Mouse (Mus musculus): Measurements from ENCODE around the gene Spz1. TPM values are rescaled to one million over a fixed set of nuclear protein-coding genes. Genes with fewer than 3 reads are reported as not detected.

Gene Spz1
- total and polyA plus RNA-seq, 2 experiments from 2014 or later = not detected

- H3K4me3 ChIP-seq (ENCODE audit: low read depth, low read length) = no peak overlapping the region
- WGBS = 88% methylated on average over 2 of the region's 2 CpGs
Measured at GRCm38 (mm10) chr13:92532216-92532615, 43.8 kb downstream of the Spz1 start.

GRCm38 (mm10) chr13:92531237-92531636 lies 44.7 kb downstream of the Spz1 start:
- no peak for TF ChIP-seq CTCF (IDR thresholded peaks at IDR 0.05)
- H3K27me3 ChIP-seq (ENCODE audit: insufficient read depth, low read length) = no peaks in the 10 kb centered on the region
- no peaks in the 10 kb centered on the region for H3K4me1 ChIP-seq (ENCODE audit: insufficient read depth, low read length)

More at GRCm38 (mm10) chr13:92532216-92532615, 43.8 kb downstream of the Spz1 start:
- Histone ChIP-seq H3K4me2 (ENCODE audit: low read depth, low read length, poor library complexity, severe bottlenecking) (no peak overlapping the region), H3K4me1 (ENCODE audit: insufficient read depth, low read length) (no peaks in the 10 kb centered on the region), H3K9ac (replicated peaks; ENCODE audit: low read length, poor library complexity, severe bottlenecking) (no peak overlapping the region), H3K27ac (ENCODE audit: low read depth, low read length) (no peak overlapping the region), H3K27me3 (ENCODE audit: insufficient read depth, low read length) (no peaks in the 10 kb centered on the region), H3K36me3 (ENCODE audit: insufficient read depth, low read length) (no peaks in the 10 kb centered on the region), H3K9me3 (ENCODE audit: low read length) (no peaks in the 10 kb centered on the region)
- DNase-seq (ENCODE audit: low spot score) (no peak), ATAC-seq (ENCODE audit: low FRiP score) (no peak)
- no peak for TF ChIP-seq CTCF (IDR thresholded peaks at IDR 0.05)

GRCm38 (mm10) chr13:92530721-92531211 lies 45.2 kb downstream of the Spz1 start, which contains the start of gene Zfyve16:
TSS of gene Zfyve16 (minus strand) at chr13:92530868.
- TF ChIP-seq CTCF (IDR thresholded peaks at IDR 0.05) = no peak
- H3K27ac ChIP-seq (ENCODE audit: low read depth, low read length) = peak within 1 kb of the TSS; percentile 94
- peak; percentile 97 for DNase-seq (ENCODE audit: low spot score)

More at GRCm38 (mm10) chr13:92531237-92531636, 44.7 kb downstream of the Spz1 start:
- Histone ChIP-seq H3K4me2 (ENCODE audit: low read depth, low read length, poor library complexity, severe bottlenecking) (peak overlapping the region; percentile 66), H3K9ac (replicated peaks; ENCODE audit: low read length, poor library complexity, severe bottlenecking) (peak overlapping the region; percentile 86), H3K27ac (ENCODE audit: low read depth, low read length) (peak overlapping the region; percentile 94), H3K4me3 (ENCODE audit: low read depth, low read length) (peak overlapping the region; percentile 90), H3K36me3 (ENCODE audit: insufficient read depth, low read length) (no peaks in the 10 kb centered on the region), H3K9me3 (ENCODE audit: low read length) (no peaks in the 10 kb centered on the region)
- ATAC-seq (ENCODE audit: low FRiP score) (no peak), DNase-seq (ENCODE audit: low spot score) (no peak)
- WGBS = 4% methylated on average over 15 of the region's 15 CpGs

GRCm38 (mm10) chr13:92529828-92530720 lies 45.9 kb downstream of the Spz1 start:
- H3K4me3 ChIP-seq (ENCODE audit: low read depth, low read length) = peak overlapping the region; percentile 90
- H3K9me3 ChIP-seq (ENCODE audit: low read length) = no peaks in the 10 kb centered on the region
- H3K27ac ChIP-seq (ENCODE audit: low read depth, low read length) = peak overlapping the region; percentile 94
- ATAC-seq (ENCODE audit: low FRiP score) = peak; percentile 83; the same call in 1 of the 2 replicates
- no peaks in the 10 kb centered on the region for H3K36me3 ChIP-seq (ENCODE audit: insufficient read depth, low read length)
- peak; percentile 44 for DNase-seq (ENCODE audit: low spot score)
- peak overlapping the region; percentile 66 for H3K4me2 ChIP-seq (ENCODE audit: low read depth, low read length, poor library complexity, severe bottlenecking)
- no peaks in the 10 kb centered on the region for H3K4me1 ChIP-seq (ENCODE audit: insufficient read depth, low read length)
- no peak for TF ChIP-seq CTCF (IDR thresholded peaks at IDR 0.05)
- H3K9ac ChIP-seq (replicated peaks; ENCODE audit: low read length, poor library complexity, severe bottlenecking) = peak overlapping the region; percentile 86
- WGBS = 2% methylated on average over 41 of the region's 47 CpGs
- no peaks in the 10 kb centered on the region for H3K27me3 ChIP-seq (ENCODE audit: insufficient read depth, low read length)

More at GRCm38 (mm10) chr13:92530721-92531211, 45.2 kb downstream of the Spz1 start, which contains the start of gene Zfyve16:
- peak; percentile 98 for ATAC-seq (ENCODE audit: low FRiP score)
- Histone ChIP-seq H3K4me3 (ENCODE audit: low read depth, low read length) (peak within 1 kb of the TSS; percentile 90), H3K36me3 (ENCODE audit: insufficient read depth, low read length) (no peaks in the 10 kb centered on the region), H3K9me3 (ENCODE audit: low read length) (no peaks in the 10 kb centered on the region), H3K4me1 (ENCODE audit: insufficient read depth, low read length) (no peaks in the 10 kb centered on the region), H3K4me2 (ENCODE audit: low read depth, low read length, poor library complexity, severe bottlenecking) (peak within 1 kb of the TSS; percentile 66), H3K9ac (replicated peaks; ENCODE audit: low read length, poor library complexity, severe bottlenecking) (peak within 1 kb of the TSS; percentile 86), H3K27me3 (ENCODE audit: insufficient read depth, low read length) (no peaks in the 10 kb centered on the region)
- under 1% methylated on average over 30 of the region's 46 CpGs for WGBS

Other genes with a start within 250 kb of the Spz1 start
- 2.4 and 3.2 TPM in 2 replicates for gene Dhfr, start 221.4 kb downstream of the Spz1 start, total RNA-seq (2014; rRNA removed)
- 1.9 and 2.1 TPM in 2 replicates for gene Dhfr, start 221.4 kb downstream of the Spz1 start, polyA plus RNA-seq (2015; fragmentation: Nextera tagmentation; extraction: Ambion mirVana)
- 18.6 and 28.8 TPM in 2 replicates for gene Msh3, start 221.2 kb downstream of the Spz1 start, total RNA-seq (2014; rRNA removed)
- gene Msh3, start 221.2 kb downstream of the Spz1 start, polyA plus RNA-seq (2015; fragmentation: Nextera tagmentation; extraction: Ambion mirVana) = 18.8 and 19.7 TPM in 2 replicates
- 6.8 and 8.1 TPM in 2 replicates for gene Ankrd34b, start 150.3 kb downstream of the Spz1 start, total RNA-seq (2014; rRNA removed)
- 4.2 and 4.8 TPM in 2 replicates for gene Ankrd34b, start 150.3 kb downstream of the Spz1 start, polyA plus RNA-seq (2015; fragmentation: Nextera tagmentation; extraction: Ambion mirVana)
- 6.4 and 7.3 TPM in 2 replicates for gene Fam151b, start 92.2 kb downstream of the Spz1 start, total RNA-seq (2014; rRNA removed)
- gene Fam151b, start 92.2 kb downstream of the Spz1 start, polyA plus RNA-seq (2015; fragmentation: Nextera tagmentation; extraction: Ambion mirVana) = 0.17 TPM in 1 of 2 replicates, not detected in the other
- 16.8 and 18.3 TPM in 2 replicates for gene Zfyve16, start 45.3 kb downstream of the Spz1 start, total RNA-seq (2014; rRNA removed)
- 5.1 and 6.1 TPM in 2 replicates for gene Zfyve16, start 45.3 kb downstream of the Spz1 start, polyA plus RNA-seq (2015; fragmentation: Nextera tagmentation; extraction: Ambion mirVana)
- gene Serinc5, start 34.9 kb upstream of the Spz1 start, total RNA-seq (2014; rRNA removed) = 38.4 and 40.7 TPM in 2 replicates
- gene Serinc5, start 34.9 kb upstream of the Spz1 start, polyA plus RNA-seq (2015; fragmentation: Nextera tagmentation; extraction: Ambion mirVana) = 12.8 and 13.5 TPM in 2 replicates
- 0.93 and 0.94 TPM in 2 replicates for gene Thbs4, start 218.6 kb upstream of the Spz1 start, total RNA-seq (2014; rRNA removed)
- 1.5 and 1.7 TPM in 2 replicates for gene Thbs4, start 218.6 kb upstream of the Spz1 start, polyA plus RNA-seq (2015; fragmentation: Nextera tagmentation; extraction: Ambion mirVana)

Measured in midbrain, postnatal 0 days (tissue).